Mouse (Mus musculus) olfactory bulb, adult 2 months (tissue): ENCODE measurements around the gene Ifi208.

Experiments
- CTCF ChIP-seq: fragments of 200-500 bp; IDR thresholded peaks from 2 replicates; pipeline ENCODE4 v1.5.1; 2012; ENCODE audit warnings: low read depth, mild to moderate bottlenecking, low read length, moderate library complexity; ENCODE audit not compliant: insufficient read depth
- POLR2A ChIP-seq: fragments of 200-500 bp; IDR thresholded peaks from 2 replicates; pipeline ENCODE4 v1.6.1; 2012; ENCODE audit warnings: mild to moderate bottlenecking, low read depth, low read length, moderate library complexity; ENCODE audit not compliant: insufficient read depth

DNA sequence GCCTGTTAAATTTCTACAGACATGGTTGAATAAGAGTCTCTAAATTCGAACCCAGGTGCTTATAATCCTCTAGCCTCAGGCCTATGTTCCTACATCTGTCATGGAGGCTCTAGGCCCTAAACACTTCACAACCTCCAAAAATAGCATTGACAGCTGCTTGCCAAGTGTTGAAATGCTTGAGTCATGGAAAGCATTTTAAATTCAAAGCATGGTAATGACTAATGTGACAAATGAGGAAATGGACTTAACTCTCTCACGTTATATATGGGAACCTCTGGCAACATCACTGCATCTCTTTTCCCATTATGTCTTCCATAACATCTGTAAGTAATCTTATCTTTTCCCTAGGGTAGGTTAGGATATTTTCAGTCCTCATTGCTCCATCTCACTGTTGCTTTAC is 63.5 kb downstream of the Ifi208 start:
- no peak for TF ChIP-seq CTCF
- no peak for TF ChIP-seq POLR2A
